Mouse (Mus musculus): ENCODE data around the gene Slc9a3. TPM values are rescaled to one million over a fixed set of nuclear protein-coding genes. Genes with fewer than 3 reads are reported as not detected.

Gene Slc9a3
- 0.03 TPM in 1 of 2 replicates, not detected in the other for polyA plus RNA-seq (2014; fragmentation: Nextera tagmentation; extraction: Ambion mirVana)

- DNase-seq (ENCODE audit: low spot score, missing footprints), result peak; percentile 89
- 0% methylated on average over 35 of the region's 35 CpGs for WGBS
- Histone ChIP-seq H3K4me1 (ENCODE audit: control insufficient read depth, insufficient read depth, low read length) (peaks cover 5% of the 10 kb centered on the region), H3K4me2 (peak within 1 kb of the TSS; percentile 62), H3K27ac (ENCODE audit: low read depth, low read length) (no peak within 1 kb of the TSS), H3K9ac (ENCODE audit: low read length) (peak within 1 kb of the TSS; percentile 28; the same call in 1 of the 2 replicates), H3K27me3 (ENCODE audit: control insufficient read depth, insufficient read depth, low read length) (peaks cover 25% of the 10 kb centered on the region), H3K36me3 (ENCODE audit: control insufficient read depth, insufficient read depth, low read length) (no peaks in the 10 kb centered on the region), H3K4me3 (ENCODE audit: low read depth, low read length) (peak within 1 kb of the TSS; percentile 32), H3K9me3 (ENCODE audit: control insufficient read depth, low read length) (no peaks in the 10 kb centered on the region)
- ATAC-seq (ENCODE audit: low FRiP score), result peak; percentile 50; the same call in 1 of the 2 replicates
Observed at GRCm38 (mm10) chr13:74121141-74121602, at the start of gene Slc9a3. TSS of gene Slc9a3 (plus strand) at chr13:74121457.

- DNase-seq (ENCODE audit: low spot score, missing footprints), result no peak
- Histone ChIP-seq H3K9me3 (ENCODE audit: control insufficient read depth, low read length) (no peaks in the 10 kb centered on the region), H3K27ac (ENCODE audit: low read depth, low read length) (no peak overlapping the region), H3K4me1 (ENCODE audit: control insufficient read depth, insufficient read depth, low read length) (no peaks in the 10 kb centered on the region), H3K9ac (ENCODE audit: low read length) (no peak overlapping the region), H3K4me2 (no peak overlapping the region), H3K36me3 (ENCODE audit: control insufficient read depth, insufficient read depth, low read length) (no peaks in the 10 kb centered on the region), H3K4me3 (ENCODE audit: low read depth, low read length) (no peak overlapping the region), H3K27me3 (ENCODE audit: control insufficient read depth, insufficient read depth, low read length) (no peaks in the 10 kb centered on the region)
- no peak for ATAC-seq (ENCODE audit: low FRiP score)
- WGBS, result 74% methylated on average over 3 of the region's 3 CpGs
Observed at GRCm38 (mm10) chr13:74071714-74072113, 49.5 kb upstream of the Slc9a3 start.

DNA sequence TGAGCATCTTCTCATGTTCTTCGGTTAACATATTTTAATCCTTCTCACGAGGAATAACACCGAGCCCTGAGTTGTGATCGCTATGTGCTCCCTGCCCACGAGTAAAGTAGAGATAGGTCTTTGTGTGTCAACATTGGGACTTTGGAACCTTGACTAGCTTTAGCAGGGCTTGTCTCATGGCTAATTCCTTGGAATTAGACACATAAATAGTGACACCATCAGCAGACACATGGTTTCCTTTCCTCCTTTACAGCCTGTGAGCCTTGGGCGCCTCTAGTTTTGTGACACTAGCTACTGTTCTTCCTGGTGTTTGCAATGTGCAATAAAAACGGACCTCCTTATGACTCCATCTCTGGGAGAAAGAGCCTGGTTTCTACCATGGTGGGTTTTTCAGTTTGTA is 47.9 kb upstream of the Slc9a3 start:
- ATAC-seq (ENCODE audit: low FRiP score), result no peak
- H3K9ac ChIP-seq (ENCODE audit: low read length), result no peak overlapping the region
- no peaks in the 10 kb centered on the region for H3K27me3 ChIP-seq (ENCODE audit: control insufficient read depth, insufficient read depth, low read length)
- H3K36me3 ChIP-seq (ENCODE audit: control insufficient read depth, insufficient read depth, low read length), result no peaks in the 10 kb centered on the region
- H3K9me3 ChIP-seq (ENCODE audit: control insufficient read depth, low read length), result no peaks in the 10 kb centered on the region
- no peak overlapping the region for H3K4me2 ChIP-seq
- 89% methylated on average over 7 of the region's 7 CpGs for WGBS
- no peaks in the 10 kb centered on the region for H3K4me1 ChIP-seq (ENCODE audit: control insufficient read depth, insufficient read depth, low read length)
- DNase-seq (ENCODE audit: low spot score, missing footprints), result no peak
- H3K4me3 ChIP-seq (ENCODE audit: low read depth, low read length), result no peak overlapping the region
- no peak overlapping the region for H3K27ac ChIP-seq (ENCODE audit: low read depth, low read length)

- ATAC-seq (ENCODE audit: low FRiP score), result no peak
- Histone ChIP-seq H3K27me3 (ENCODE audit: control insufficient read depth, insufficient read depth, low read length) (no peaks in the 10 kb centered on the region), H3K4me1 (ENCODE audit: control insufficient read depth, insufficient read depth, low read length) (no peaks in the 10 kb centered on the region), H3K9me3 (ENCODE audit: control insufficient read depth, low read length) (no peaks in the 10 kb centered on the region), H3K4me3 (ENCODE audit: low read depth, low read length) (no peak overlapping the region), H3K36me3 (ENCODE audit: control insufficient read depth, insufficient read depth, low read length) (no peaks in the 10 kb centered on the region), H3K27ac (ENCODE audit: low read depth, low read length) (no peak overlapping the region), H3K9ac (ENCODE audit: low read length) (no peak overlapping the region), H3K4me2 (no peak overlapping the region)
- WGBS, result 72% methylated on average over 3 of the region's 3 CpGs
- DNase-seq (ENCODE audit: low spot score, missing footprints), result no peak
Observed at GRCm38 (mm10) chr13:74090265-74090664, 31.0 kb upstream of the Slc9a3 start.

GRCm38 (mm10) chr13:74095936-74096335 is 25.3 kb upstream of the Slc9a3 start:
- H3K9ac ChIP-seq (ENCODE audit: low read length), result no peak overlapping the region
- ATAC-seq (ENCODE audit: low FRiP score) (no peak), DNase-seq (ENCODE audit: low spot score, missing footprints) (peak; percentile 73)
- H3K4me3 ChIP-seq (ENCODE audit: low read depth, low read length), result no peak overlapping the region
- WGBS, result 63% methylated on average over 2 of the region's 2 CpGs
- no peak overlapping the region for H3K4me2 ChIP-seq
- H3K27me3 ChIP-seq (ENCODE audit: control insufficient read depth, insufficient read depth, low read length), result no peaks in the 10 kb centered on the region
- H3K27ac ChIP-seq (ENCODE audit: low read depth, low read length), result no peak overlapping the region
- no peaks in the 10 kb centered on the region for H3K4me1 ChIP-seq (ENCODE audit: control insufficient read depth, insufficient read depth, low read length)
- no peaks in the 10 kb centered on the region for H3K36me3 ChIP-seq (ENCODE audit: control insufficient read depth, insufficient read depth, low read length)
- H3K9me3 ChIP-seq (ENCODE audit: control insufficient read depth, low read length), result no peaks in the 10 kb centered on the region

DNA sequence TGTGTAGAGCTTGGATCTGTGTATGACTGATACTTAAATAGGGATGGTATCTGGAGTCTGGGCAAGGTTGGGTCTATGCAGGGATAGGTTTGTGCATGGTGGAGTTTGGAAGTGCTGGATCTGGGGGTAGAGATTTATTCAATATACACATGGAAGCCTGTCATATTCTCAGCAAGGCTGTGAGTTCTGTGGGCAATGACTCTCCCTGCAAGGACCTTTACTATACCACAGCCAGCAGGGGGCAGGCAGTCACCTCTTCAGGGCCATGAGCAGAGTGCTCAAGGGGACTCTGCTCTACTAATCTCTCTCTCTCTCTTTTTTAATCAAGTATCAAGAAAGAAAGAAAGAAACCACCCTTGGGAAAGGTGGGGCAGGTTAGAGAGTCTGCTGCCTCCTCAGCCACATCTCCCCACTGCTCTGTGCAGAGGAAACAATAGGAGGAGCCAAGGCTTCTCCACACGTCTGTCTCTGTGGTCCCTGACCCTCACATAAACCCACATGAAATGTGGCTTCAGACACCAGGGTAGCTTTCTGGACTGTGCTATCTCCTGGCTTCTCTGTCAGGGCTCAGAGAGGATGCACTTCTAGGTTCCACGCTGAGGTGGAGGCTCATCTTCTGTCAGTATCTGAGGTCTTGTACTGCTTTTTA is 24.4 kb upstream of the Slc9a3 start:
- Histone ChIP-seq H3K4me2 (no peak overlapping the region), H3K27me3 (ENCODE audit: control insufficient read depth, insufficient read depth, low read length) (no peaks in the 10 kb centered on the region), H3K9ac (ENCODE audit: low read length) (no peak overlapping the region), H3K9me3 (ENCODE audit: control insufficient read depth, low read length) (no peaks in the 10 kb centered on the region), H3K27ac (ENCODE audit: low read depth, low read length) (no peak overlapping the region), H3K4me3 (ENCODE audit: low read depth, low read length) (no peak overlapping the region), H3K4me1 (ENCODE audit: control insufficient read depth, insufficient read depth, low read length) (no peaks in the 10 kb centered on the region), H3K36me3 (ENCODE audit: control insufficient read depth, insufficient read depth, low read length) (no peaks in the 10 kb centered on the region)
- WGBS, result 56% methylated on average over 2 of the region's 2 CpGs
- DNase-seq (ENCODE audit: low spot score, missing footprints) (peak; percentile 84), ATAC-seq (ENCODE audit: low FRiP score) (peak; percentile 71)

- DNase-seq (ENCODE audit: low spot score, missing footprints), result no peak
- no peaks in the 10 kb centered on the region for H3K36me3 ChIP-seq (ENCODE audit: control insufficient read depth, insufficient read depth, low read length)
- H3K4me3 ChIP-seq (ENCODE audit: low read depth, low read length), result no peak overlapping the region
- no peak for ATAC-seq (ENCODE audit: low FRiP score)
- H3K9me3 ChIP-seq (ENCODE audit: control insufficient read depth, low read length), result no peaks in the 10 kb centered on the region
- H3K27me3 ChIP-seq (ENCODE audit: control insufficient read depth, insufficient read depth, low read length), result no peaks in the 10 kb centered on the region
- no peak overlapping the region for H3K4me2 ChIP-seq
- WGBS, result 84% methylated on average over 6 of the region's 6 CpGs
- H3K9ac ChIP-seq (ENCODE audit: low read length), result no peak overlapping the region
- H3K4me1 ChIP-seq (ENCODE audit: control insufficient read depth, insufficient read depth, low read length), result no peaks in the 10 kb centered on the region
- H3K27ac ChIP-seq (ENCODE audit: low read depth, low read length), result no peak overlapping the region
Observed at GRCm38 (mm10) chr13:74098913-74099312, 22.3 kb upstream of the Slc9a3 start.

GRCm38 (mm10) chr13:74102108-74102830 is 19.0 kb upstream of the Slc9a3 start:
- H3K4me2 ChIP-seq, result no peak overlapping the region
- no peak overlapping the region for H3K27ac ChIP-seq (ENCODE audit: low read depth, low read length)
- no peaks in the 10 kb centered on the region for H3K36me3 ChIP-seq (ENCODE audit: control insufficient read depth, insufficient read depth, low read length)
- no peak overlapping the region for H3K4me3 ChIP-seq (ENCODE audit: low read depth, low read length)
- no peak overlapping the region for H3K9ac ChIP-seq (ENCODE audit: low read length)
- no peaks in the 10 kb centered on the region for H3K4me1 ChIP-seq (ENCODE audit: control insufficient read depth, insufficient read depth, low read length)
- no peaks in the 10 kb centered on the region for H3K27me3 ChIP-seq (ENCODE audit: control insufficient read depth, insufficient read depth, low read length)
- no peak for DNase-seq (ENCODE audit: low spot score, missing footprints)
- no peak for ATAC-seq (ENCODE audit: low FRiP score)
- 88% methylated on average over 8 of the region's 8 CpGs for WGBS
- no peaks in the 10 kb centered on the region for H3K9me3 ChIP-seq (ENCODE audit: control insufficient read depth, low read length)

DNA sequence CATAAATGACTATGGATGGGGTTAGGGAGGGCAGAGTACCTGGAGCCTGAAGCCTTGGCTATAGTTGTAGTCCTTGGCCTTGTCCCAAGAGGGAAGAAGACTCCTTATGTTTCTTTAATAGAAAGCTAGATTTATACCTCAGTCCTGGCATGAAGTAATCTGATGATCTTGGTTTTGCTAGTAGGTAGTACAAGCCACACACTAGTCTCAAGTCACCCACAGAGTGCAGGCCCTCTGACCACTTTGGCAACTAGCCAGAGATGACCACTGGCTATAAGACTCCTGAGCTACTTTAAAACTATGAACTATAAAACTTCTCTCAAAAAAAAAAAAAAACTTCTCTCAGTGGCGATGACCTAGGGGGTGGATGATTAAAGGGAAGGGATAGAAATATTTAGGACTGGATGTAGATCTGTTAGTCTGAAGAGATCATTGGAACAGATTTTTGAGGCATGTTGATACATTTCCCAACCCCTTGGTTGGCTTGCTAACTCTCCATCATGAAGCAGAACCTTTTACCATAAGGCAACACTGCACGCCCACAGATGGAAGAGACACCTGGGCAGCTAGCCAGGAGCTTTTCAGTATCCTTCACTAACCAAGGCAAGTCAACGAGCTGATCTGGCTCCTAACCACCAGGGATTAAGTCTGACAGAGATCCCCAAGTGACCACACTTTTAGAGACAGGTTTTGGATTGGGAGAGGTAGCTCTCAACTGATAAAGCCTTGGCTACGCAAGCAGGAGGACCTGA is 18.2 kb upstream of the Slc9a3 start:
- no peaks in the 10 kb centered on the region for H3K9me3 ChIP-seq (ENCODE audit: control insufficient read depth, low read length)
- WGBS, result 80% methylated on average over 4 of the region's 4 CpGs
- no peaks in the 10 kb centered on the region for H3K4me1 ChIP-seq (ENCODE audit: control insufficient read depth, insufficient read depth, low read length)
- no peak for ATAC-seq (ENCODE audit: low FRiP score)
- no peaks in the 10 kb centered on the region for H3K27me3 ChIP-seq (ENCODE audit: control insufficient read depth, insufficient read depth, low read length)
- H3K4me3 ChIP-seq (ENCODE audit: low read depth, low read length), result no peak overlapping the region
- H3K4me2 ChIP-seq, result no peak overlapping the region
- peak; percentile 45 for DNase-seq (ENCODE audit: low spot score, missing footprints)
- no peaks in the 10 kb centered on the region for H3K36me3 ChIP-seq (ENCODE audit: control insufficient read depth, insufficient read depth, low read length)
- no peak overlapping the region for H3K27ac ChIP-seq (ENCODE audit: low read depth, low read length)
- H3K9ac ChIP-seq (ENCODE audit: low read length), result no peak overlapping the region
